Mouse (Mus musculus): ENCODE results near the gene Fads1.
"Not testable (repeated sequence)": the region's sequence is repeated elsewhere in the genome, so short reads cannot be mapped to it uniquely, and the experiment has no call there.

Gene Fads1

DNA sequence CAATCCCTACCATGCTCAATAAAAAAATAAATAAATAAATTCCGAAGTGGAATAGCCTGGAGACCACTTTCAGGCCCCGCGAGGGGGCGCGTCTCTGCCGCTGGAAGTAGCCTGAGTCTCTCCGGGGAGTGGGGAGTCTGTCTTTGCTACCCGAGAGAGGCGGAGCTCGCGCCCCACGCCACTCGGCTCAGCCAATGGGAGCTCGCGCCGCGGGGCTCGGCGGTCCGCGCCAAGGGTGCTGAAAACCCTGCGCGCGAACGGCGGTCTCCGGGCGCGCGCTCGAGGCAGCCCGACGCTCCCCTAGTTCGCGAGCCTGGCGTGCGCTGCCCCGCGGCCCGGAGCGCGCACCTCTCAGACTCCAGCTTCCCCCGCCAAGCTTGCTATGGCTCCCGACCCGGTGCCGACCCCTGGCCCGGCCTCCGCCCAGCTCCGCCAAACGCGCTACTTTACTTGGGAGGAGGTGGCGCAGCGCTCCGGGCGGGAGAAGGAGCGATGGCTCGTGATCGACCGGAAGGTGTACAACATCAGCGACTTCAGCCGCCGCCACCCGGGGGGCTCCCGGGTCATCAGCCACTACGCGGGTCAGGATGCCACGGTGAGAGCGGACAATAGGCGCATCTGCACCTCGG is at the start of gene Fads1:
Gene Fads1 (plus strand): TSS at position 219 of the 629 bp plus-strand sequence.
- peak; percentile 90 for DNase-seq (ENCODE audit: low read depth, low spot score)

DNA sequence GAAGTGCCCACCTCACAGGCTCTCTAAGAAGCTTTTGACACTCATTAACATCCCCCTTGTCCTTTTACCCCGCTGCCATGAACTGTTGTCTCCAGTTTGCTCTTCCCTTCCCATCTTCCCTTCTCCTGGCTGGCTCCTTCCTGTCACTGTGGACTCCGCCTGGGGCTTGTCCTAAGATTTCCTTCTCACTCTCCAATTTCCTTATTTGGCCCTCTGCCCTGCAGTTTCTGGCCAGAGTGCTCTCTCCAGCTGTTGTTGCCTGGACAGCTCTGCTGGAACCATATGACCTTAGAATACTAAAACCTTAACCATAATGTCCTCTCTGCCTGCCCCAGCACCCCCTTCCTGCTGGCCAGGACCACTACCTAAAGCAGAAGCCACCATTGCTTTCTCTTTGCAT is 48.0 kb upstream of the Fads1 start:
- no peak for DNase-seq (ENCODE audit: low read depth, low spot score)

DNA sequence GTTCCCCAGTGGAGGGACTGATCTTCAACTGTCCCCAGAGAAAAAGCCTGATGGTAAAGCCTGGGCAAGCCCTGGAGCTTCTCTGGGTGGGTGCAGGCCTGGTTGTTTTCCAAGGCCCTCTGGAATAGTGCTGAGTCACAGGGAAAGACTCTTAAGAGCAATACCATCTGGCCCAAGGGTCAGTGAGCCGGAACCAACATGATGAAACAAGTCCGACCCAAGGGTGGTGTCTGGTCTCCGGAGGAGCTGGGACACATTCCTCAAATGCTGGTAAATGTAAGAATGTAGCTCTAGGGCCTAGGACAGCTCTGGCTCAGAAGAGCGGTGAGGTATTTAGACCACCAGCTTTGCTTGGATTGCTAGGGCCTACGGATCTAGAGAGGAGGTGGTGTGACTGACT is 45.3 kb upstream of the Fads1 start:
- DNase-seq (ENCODE audit: low read depth, low spot score), result no peak

DNA sequence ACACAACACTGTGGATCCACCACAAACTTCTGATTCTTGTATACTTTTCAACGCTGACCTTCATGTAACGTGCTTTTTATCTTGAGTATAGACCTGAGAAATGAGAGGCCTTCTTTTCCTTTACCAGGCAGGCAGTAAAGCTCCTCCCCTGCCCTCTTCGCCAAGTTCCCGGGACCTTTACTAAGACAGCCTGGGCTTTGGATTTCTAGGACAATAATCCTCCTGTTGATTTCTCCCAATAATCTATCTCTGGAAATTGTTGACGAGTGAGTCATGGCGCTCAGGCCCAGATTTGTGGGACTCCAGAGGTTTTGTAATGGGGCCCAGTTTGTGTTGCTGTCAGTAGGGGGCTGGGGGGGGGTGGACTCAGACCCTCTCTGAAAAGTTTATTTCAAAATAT is 43.0 kb upstream of the Fads1 start:
- DNase-seq (ENCODE audit: low read depth, low spot score), result no peak

DNA sequence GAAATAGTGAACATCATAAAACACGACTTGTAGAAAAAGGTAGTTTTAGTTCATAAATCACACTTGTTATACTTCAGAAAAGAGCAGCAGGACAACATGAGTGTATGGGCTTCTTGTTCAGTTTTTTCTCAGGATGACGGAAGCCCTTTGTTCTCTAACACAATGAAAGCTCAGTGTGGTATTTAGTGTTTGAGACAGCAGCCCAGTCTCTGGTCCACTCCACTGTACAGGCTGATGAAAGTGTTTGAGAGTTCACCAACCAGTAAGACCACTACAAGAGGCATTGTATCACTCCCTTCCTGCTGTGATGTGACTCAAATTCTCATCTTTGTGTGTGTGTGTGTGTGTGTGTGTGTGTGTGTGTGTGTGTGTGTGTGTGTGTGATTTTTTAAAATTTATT is 39.0 kb upstream of the Fads1 start:
- no peak for DNase-seq (ENCODE audit: low read depth, low spot score)

DNA sequence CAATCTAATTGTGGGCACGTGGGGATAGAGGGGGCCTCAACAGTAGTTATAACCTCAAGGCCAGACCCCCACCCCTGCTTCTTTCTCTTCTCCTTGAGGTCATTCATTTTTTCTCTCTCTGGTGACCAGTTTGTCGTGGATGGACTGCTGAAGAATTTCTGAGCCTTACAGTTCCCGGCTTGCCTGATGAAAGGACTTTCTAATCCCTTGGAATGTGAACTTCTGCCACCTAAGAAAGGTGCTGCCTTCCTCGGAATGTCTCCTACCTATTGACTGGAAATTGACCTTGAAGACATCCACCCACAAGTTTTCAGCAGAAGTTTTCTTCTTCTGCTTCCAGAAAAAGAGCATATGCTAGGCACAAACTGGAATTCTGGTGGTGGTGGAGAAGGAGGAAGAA is 38.2 kb upstream of the Fads1 start:
- no peak for DNase-seq (ENCODE audit: low read depth, low spot score)

DNA sequence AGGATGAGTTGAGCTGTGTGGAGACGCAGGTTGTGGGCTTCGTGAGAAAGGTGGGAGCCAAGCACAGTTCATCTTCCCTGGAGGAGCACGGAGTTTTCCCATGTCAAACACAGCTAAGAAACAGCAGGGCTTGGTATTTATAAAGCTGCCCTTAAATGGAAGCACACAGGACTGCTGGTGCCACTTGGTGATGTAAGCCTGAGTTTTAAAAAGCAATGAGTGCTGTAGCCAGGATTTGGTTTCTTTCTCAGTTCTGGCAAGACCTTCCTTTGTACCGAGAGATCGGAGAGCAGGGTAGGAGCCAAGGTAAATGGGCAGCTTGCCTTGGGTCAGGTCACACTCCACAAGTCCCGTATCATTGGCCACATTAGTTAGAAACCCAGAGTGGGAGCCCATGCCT is 34.1 kb upstream of the Fads1 start:
- DNase-seq (ENCODE audit: low read depth, low spot score), result peak; percentile 42

DNA sequence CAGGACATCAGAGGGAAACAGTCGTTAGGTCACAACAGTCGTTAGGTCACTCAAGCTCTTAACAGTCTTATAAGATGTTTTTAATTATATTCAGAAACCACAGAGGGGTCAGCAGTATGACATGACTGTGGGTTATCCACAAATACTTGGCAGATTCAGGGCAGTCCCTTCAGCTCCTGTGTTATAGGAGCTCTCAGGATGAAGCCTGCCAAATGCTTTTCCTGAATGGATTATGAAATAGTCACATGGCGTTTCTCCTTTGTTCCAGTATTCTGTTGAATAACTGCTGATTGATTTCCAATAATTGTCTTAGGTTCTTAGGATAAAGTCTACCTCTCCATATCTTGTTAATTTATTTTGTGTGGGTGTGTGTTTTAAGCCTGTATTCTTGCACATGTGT is 33.5 kb upstream of the Fads1 start:
- no peak for DNase-seq (ENCODE audit: low read depth, low spot score)

DNA sequence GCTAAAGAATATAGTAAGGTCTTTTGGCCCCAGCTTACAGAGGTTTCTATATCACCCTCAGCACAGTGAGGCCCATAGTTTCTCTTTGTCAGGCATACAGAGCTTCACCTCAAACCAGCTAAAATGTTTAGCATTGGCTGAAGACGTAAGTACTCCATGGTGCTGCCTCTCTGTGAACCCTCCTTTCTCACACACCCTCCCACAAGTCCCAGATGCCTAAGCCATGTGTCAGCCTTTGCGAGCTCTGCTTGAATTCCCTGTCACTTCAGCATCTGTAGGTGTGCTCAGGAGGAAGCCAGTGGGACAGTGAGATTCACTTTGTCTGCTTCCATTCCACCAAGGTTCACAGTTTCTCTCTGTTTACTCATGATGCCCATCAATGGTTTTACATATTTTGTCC is 25.0 kb upstream of the Fads1 start:
- no peak for DNase-seq (ENCODE audit: low read depth, low spot score)

DNA sequence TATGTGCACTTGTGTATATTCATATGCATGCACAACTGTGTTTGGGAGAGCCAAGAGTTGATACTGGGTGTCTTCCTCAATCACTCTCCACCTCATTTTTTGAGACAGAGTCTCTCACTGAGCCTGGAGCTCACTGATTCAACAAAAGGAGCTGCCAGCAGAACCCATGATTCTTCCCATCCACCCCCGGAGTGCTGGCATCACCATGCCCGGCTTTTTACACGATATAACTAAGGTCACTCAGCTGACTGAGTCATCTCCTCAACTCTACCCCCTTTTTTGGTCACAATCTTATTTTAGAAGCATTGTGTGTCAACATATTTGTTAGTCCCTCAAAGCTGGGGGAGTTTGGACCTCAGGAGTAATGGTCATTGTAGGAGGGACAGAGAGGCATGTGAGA is 18.8 kb upstream of the Fads1 start:
- no peak for DNase-seq (ENCODE audit: low read depth, low spot score)

DNA sequence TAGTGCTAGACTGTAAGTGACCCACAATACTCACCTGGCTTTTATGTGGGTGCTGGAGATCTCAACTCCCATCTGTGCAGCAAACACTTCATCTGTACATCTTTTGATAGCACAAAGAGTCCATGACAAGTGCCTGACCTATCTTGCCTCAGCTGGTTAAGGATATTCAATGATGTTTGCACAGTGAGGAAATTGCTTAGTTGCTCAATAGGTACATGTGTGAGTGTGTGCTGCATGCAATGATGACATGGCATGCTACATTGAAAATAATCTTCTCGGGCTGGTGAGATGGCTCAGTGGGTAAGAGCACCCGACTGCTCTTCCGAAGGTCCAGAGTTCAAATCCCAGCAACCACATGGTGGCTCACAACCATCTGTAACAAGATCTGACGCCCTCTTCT is 16.8 kb upstream of the Fads1 start:
- DNase-seq (ENCODE audit: low read depth, low spot score), result not testable (repeated sequence)

DNA sequence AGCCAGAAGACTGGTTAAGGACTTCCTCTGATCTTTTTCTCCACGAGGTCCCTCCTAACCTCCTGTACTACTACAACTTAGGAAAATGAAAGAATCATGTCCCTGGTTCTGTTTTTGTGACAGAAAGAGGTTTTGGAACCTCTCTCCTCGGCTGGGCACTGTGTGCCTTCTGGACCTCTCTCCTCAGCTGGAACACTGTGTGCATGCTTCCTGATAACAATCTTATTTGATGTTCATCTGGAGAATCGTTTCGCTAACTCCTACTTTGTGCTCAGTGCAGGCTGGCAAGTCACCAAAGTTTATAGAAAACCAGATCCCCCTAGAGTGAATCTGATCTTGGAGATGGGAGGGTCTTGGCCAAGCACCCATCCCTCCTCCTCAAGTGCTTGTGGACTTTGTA is 15.6 kb upstream of the Fads1 start:
- no peak for DNase-seq (ENCODE audit: low read depth, low spot score)

DNA sequence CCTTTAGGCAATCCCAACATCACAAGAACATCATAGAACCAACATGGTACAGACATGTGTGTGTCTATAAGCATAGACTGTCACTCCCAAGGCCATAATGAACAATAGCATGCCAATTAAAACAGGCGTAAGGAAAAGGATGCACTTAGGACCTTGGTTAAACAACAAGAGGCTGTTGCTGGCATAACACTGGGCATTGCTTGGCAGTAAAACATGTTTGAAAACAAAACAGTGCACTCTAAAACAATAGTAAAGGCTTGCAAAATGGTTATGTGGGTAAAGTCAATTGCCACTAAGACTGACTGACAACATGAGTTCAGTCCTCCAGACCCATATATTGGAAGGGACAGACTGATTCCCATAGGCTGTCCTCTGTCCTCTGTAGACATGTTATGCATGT is 14.7 kb upstream of the Fads1 start:
- no peak for DNase-seq (ENCODE audit: low read depth, low spot score)

DNA sequence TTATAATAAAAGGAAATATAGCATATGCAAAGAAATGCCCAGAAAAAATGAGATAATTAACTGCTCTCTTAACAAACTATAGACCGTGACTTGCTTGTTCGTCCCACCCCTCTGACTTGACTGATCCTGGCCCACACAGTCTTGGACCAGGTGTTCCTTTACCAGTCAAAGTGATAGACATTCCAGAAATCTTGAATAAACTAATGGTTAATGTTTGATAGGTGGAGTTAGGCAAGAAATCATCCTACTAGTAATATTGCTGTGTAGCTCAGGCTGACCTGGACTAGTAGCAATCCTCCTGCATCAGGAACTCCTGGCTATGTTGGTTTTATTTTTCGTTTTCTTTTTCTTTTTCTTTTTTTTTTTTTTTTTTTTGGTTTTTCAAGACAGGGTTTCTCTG is 14.2 kb upstream of the Fads1 start:
- no peak for DNase-seq (ENCODE audit: low read depth, low spot score)

DNA sequence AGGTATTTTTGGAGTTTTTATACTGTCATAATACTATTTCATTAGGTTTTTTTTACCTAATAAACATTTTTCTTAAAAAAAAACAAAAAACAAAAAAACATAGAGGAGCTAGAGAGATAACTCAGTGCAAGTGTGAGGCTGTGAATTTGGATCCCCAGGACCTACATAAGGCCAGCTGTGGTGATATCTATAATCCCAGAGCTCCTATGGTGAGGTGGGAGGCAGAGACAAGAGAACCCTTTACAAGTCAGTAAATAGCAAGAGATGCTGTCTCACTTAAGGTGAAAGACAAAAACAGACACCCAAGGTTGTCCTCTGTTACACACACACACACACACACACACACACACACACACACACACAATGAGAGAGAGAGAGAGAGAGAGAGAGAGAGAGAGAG is 13.5 kb upstream of the Fads1 start:
- DNase-seq (ENCODE audit: low read depth, low spot score), result no peak

DNA sequence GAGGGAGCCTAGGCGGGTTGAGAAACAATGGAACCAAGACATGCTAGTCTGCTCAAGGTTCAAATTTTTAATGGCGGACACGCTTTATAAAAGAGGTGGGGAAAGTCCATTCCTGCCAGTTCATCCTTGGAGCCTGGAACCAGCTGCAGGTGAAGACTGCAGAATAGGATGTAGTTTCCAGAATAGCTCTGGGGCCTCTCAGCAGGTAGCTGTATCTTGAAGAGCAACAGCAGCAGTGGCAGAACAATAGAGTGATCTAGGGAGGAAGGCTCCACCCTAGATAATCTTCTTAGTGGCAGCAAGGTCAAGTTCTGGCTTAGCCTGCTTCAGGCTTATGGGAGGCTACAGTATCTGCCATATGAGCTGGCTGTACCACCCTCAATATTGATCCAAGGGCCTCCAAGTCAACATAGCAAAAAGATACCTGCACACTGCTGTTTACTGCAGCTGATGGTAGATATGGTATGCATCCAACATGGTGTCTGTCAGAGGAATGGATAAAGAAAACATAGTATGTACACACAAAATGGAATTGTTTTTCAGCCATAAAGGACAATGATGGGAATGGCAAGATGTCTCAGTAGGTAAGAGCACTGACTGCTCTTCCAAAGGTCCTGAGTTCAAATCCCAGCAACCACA is 12.9 kb upstream of the Fads1 start:
- not testable (repeated sequence) for DNase-seq (ENCODE audit: low read depth, low spot score)

DNA sequence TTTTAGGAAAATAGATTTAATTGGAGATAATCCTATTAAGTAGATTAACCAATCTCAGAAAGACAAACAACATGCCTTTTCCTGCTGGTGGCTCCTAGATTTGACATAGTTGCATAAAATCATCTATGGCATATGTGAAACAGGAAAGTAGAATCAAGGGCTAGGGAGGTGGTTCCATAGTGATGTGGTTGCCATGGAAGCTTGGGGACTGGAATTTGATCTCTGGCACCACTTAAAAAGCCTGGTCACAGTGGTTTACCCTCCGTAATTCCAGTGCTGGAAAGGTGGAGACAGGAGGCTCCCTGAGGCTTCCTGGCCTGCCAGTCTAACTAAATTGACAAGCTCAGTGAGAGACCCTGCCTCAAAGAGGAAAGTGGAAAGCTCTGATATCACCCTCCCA is 12.2 kb upstream of the Fads1 start:
- no peak for DNase-seq (ENCODE audit: low read depth, low spot score)

DNA sequence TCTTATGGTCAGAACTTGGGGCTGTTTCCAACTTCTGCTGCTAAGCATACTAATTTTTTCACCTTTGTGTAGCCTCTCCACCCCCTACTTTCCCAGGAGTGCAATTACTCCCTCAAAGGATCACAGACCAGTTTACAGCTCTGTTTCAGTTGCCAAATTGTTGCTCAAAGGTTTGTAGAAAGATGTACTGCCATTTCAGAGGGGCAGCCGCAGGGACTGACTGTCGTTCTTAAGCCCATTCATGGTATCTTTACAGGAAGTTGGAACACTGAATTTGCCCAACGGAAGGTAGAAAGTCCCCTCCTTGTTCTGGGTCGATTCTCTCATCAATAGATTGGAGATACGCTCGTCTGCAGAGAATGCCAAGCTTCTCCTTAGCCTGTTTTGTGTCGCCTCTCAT is 11.3 kb upstream of the Fads1 start:
- DNase-seq (ENCODE audit: low read depth, low spot score), result no peak

DNA sequence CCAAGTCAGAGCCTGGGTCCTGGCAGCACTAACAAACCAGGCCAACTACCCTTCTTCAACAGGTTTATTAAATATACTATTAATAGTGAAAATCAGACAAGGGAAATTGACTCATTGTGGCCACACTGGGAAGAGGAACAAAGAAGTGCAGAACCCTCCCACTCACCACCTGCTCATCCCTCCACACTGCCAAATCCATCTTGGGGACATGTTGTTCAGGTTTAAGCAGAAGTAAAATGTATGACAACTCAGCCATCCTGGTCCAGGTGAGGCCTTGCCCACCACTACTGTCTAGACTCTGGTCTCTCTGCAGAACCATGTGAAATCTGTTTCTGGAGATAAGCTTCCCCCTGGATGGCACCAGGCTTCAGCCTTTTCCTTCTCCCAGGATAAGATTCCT is 10.8 kb upstream of the Fads1 start:
- DNase-seq (ENCODE audit: low read depth, low spot score), result peak; percentile 47

DNA sequence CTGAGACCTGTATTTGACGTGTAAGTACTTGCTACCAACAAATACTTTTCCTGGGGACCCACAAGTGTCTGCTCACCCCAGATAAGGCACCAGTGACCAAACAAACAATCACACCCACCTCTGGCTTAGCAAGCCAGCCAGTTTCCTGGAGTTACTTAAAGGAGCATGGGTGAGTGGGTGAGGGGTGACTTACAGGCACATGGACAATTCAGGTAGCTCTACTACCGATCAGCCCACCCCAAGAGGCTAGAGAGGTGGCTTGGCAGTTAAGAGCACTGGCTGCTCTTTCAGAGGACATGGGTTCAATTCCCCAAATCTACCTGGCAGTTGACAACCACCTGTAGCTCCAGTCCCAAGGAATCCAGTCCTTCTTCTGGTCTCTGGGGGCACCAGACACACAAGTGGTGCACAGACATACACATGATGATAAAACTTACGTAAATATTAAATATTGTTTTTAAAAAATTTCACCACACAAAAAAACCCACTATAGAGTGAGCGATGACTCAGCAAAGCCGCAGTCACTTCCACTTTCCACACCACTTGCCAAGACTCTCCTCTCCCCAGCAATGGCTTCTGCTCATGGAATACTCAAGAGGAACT is 9.5 kb upstream of the Fads1 start:
- no peak for DNase-seq (ENCODE audit: low read depth, low spot score)

DNA sequence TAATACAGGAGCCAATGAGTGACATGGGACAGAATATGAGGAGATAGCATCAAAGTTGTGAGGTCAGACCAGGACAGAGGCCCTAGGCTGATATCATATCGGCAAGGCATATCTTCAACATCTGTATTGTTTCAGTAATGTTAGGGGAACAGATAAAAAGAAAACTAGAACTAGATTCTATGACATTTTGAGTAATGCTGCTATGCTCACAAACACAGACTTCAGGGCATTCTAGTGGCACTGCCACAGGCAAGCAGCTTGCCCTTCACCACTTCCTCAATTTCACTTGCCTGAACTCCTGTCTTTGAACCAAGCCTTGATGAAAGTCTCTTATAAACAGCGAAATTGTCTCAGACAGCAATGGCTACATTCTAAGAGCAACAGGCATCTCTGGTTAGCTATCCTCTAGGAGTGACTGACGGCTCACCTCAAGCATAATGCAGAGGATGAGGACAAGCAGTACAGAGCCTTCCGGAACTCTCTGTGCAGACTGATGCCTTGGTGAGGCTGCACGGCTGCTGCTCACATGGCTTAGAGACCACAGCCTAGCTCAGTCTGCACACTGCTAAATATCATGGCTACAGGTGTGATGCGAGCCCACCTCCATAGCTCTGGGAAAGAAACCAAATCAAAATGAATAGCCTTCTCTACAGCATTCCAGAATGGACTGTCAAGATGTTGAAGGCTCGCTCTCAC is 8.7 kb upstream of the Fads1 start:
- DNase-seq (ENCODE audit: low read depth, low spot score), result no peak

DNA sequence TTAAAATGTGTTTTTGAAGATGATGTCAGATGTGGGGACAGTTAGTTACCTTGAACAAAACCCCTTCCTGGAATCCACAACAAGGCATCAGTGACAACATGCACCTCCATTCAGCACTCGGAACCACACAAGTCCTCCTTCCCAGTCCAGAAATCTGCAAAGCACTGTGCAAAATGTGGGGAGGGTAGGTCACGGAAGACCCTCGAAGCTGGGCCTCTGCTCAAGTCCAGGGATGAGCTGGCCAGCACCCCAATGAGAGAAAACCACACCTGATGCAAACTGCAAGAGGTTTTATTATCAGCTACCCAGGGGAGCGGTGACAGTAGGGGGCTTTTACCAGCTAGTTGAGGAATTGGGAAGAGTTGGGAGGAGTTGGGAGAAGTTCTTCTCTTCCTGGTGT is 7.7 kb upstream of the Fads1 start:
- DNase-seq (ENCODE audit: low read depth, low spot score), result no peak

DNA sequence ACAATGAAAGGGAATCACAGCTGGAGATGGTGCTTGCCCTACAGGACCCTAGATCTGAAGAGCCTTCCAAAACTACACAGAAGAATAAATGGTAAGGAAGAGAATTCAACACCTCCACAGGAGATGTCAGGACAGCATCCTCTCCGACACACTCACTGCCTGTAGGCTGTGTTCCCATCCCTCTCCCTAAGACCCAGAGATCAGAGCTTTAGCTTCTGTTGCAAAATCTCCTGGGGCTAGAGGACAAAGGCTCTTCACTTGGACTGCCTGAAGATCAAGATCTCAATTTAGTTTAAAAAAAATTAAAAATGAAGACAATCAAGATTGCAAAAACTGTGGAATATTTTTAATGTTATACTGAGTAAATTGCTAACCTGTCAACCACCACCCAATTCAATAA is 6.2 kb upstream of the Fads1 start:
- DNase-seq (ENCODE audit: low read depth, low spot score), result no peak
